Mouse (Mus musculus) heart, embryonic 16.5 days (tissue): ENCODE data around the gene Tulp1. TPM values are rescaled to one million over a fixed set of nuclear protein-coding genes. Genes with fewer than 3 reads are reported as not detected.

ENCODE experiments used
- ATAC-seq: fragments of 200-750 bp; cut with Nextera tagmentation; replicated peaks from 2 replicates; pipeline ENCODE4 v1.8.0; 2017; ENCODE audit warnings: moderate number of reproducible peaks; ENCODE audit not compliant: insufficient read depth, low FRiP score; ENCODE audit errors: extremely low read depth
- H3K27ac ChIP-seq: fragments of 300-500 bp; sonication (generic); 2 replicates; pipeline ENCODE4 v1.5.1; 2014; ENCODE audit warnings: mild to moderate bottlenecking, low read length, control low read depth, moderate library complexity
- H3K27me3 ChIP-seq: fragments of 300-500 bp; sonication (generic); 2 replicates; pipeline ENCODE4 v1.6.1; 2014; ENCODE audit warnings: low read length, mixed read lengths; ENCODE audit not compliant: control insufficient read depth, insufficient read depth
- H3K36me3 ChIP-seq: fragments of 300-500 bp; sonication (generic); 2 replicates; pipeline ENCODE4 v1.6.1; 2014; ENCODE audit not compliant: control insufficient read depth, insufficient read depth
- H3K4me1 ChIP-seq: fragments of 300-500 bp; sonication (generic); 2 replicates; pipeline ENCODE4 v1.6.1; 2014; ENCODE audit warnings: low read length, mixed read lengths; ENCODE audit not compliant: control insufficient read depth, insufficient read depth
- H3K4me2 ChIP-seq: fragments of 300-500 bp; sonication (generic); 2 replicates; pipeline ENCODE4 v1.6.1; 2014; ENCODE audit warnings: low read depth, mild to moderate bottlenecking, control low read depth, low read length
- H3K4me3 ChIP-seq: fragments of 300-500 bp; sonication (generic); 2 replicates; pipeline ENCODE4 v1.5.1; 2014; ENCODE audit warnings: mild to moderate bottlenecking, control low read depth, low read length
- H3K9ac ChIP-seq: fragments of 300-500 bp; sonication (generic); 2 replicates; pipeline ENCODE4 v1.6.1; 2014; ENCODE audit warnings: low read length, control low read depth
- H3K9me3 ChIP-seq: fragments of 300-500 bp; sonication (generic); replicated peaks from 2 replicates; pipeline ENCODE4 v1.6.1; 2016; ENCODE audit warnings: low read length; ENCODE audit not compliant: control insufficient read depth
- WGBS: fragments of 180-500 bp; shearing (Covaris S2); extraction: QIAGEN DNeasy Blood & Tissue Kit; methylation state at CpG from one replicate; pipeline ENCODE4 v1.1.7; 2014; 5-methylcytosine and 5-hydroxymethylcytosine counted together
- polyA plus RNA-seq: library from polyadenylated mRNA; unstranded; fragments of >200 nt; fragmentation: Nextera tagmentation; extraction: Ambion mirVana; gene quantifications from 2 replicates; pipeline ENCODE4 v1.2.1, GENCODE M21; 2015

The Tulp1 gene
- polyA plus RNA-seq, 1 experiment from 2014 or later, result 2.1 TPM

- no peaks in the 10 kb centered on the region for H3K9me3 ChIP-seq
- ATAC-seq, result no peak
- no peaks in the 10 kb centered on the region for H3K27me3 ChIP-seq
- WGBS, result 61% methylated on average over 10 of the region's 10 CpGs
- H3K4me1 ChIP-seq, result peaks cover 6% of the 10 kb centered on the region
- no peak overlapping the region for H3K4me2 ChIP-seq
- H3K36me3 ChIP-seq, result no peaks in the 10 kb centered on the region
- H3K27ac ChIP-seq, result no peak overlapping the region
- no peak overlapping the region for H3K4me3 ChIP-seq
- no peak overlapping the region for H3K9ac ChIP-seq
Observed at GRCm38 (mm10) chr17:28305172-28305571, 59.9 kb downstream of the Tulp1 start.

Other genes with a start within 250 kb of the Tulp1 start
- gene Scube3, start 223.1 kb downstream of the Tulp1 start, polyA plus RNA-seq, result 0.51 and 0.64 TPM in 2 replicates
- 20.5 and 22.2 TPM in 2 replicates for gene Zfp523, start 188.1 kb downstream of the Tulp1 start, polyA plus RNA-seq
- gene Def6, start 157.4 kb downstream of the Tulp1 start, polyA plus RNA-seq, result 7.9 and 20.5 TPM in 2 replicates
- gene Ppard, start 132.5 kb downstream of the Tulp1 start, polyA plus RNA-seq, result 1.2 and 1.8 TPM in 2 replicates
- 17.6 and 21.1 TPM in 2 replicates for gene Fance, start 51.7 kb downstream of the Tulp1 start, polyA plus RNA-seq
- gene Rpl10a, start 36.8 kb downstream of the Tulp1 start, polyA plus RNA-seq, result 279 and 343 TPM in 2 replicates
- gene Tead3, start 14.4 kb downstream of the Tulp1 start, polyA plus RNA-seq, result 6.2 and 6.4 TPM in 2 replicates
- 34.9 and 54.5 TPM in 2 replicates for gene Fkbp5, start 152.3 kb upstream of the Tulp1 start, polyA plus RNA-seq
- gene Armc12, start 165.6 kb upstream of the Tulp1 start, polyA plus RNA-seq, result not detected in 2 replicates
- gene Clpsl2, start 184.2 kb upstream of the Tulp1 start, polyA plus RNA-seq, result not detected in 2 replicates
- gene Clps, start 195.5 kb upstream of the Tulp1 start, polyA plus RNA-seq, result 2.2 TPM in 1 of 2 replicates, not detected in the other
- gene Lhfpl5, start 210.4 kb upstream of the Tulp1 start, polyA plus RNA-seq, result 0.14 and 0.39 TPM in 2 replicates